In the genomic region with DNA sequence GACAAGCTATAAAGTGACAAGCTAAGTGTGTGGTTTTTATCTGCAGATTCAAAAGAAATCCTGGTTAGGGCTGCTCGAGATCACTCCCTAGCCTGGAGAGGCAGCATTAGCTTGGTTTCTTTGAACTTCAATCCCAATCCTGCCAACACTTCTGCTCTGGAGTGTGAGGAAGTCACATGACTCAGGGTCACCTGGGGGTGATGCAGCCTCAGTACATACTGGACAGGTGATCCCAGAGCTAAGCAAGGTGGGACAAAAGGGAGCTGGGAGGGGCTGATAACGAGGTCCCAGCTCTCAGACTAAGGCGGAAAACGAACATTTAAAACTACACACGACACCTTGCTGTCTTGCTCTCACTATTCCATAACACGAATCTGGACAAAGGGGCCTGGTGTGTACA, we compare ENCODE assay signal across 23 mouse cellular contexts. TPM values are rescaled to one million over a fixed set of nuclear protein-coding genes. Genes with fewer than 3 reads are reported as not detected.
DNase-seq lines count a peak whose midpoint lies in the region; ATAC-seq and TF ChIP-seq lines count a peak whose summit lies in the region.
"Had no signal": no experiment of that assay in that cellular context is flagged by ENCODE, and none has a peak within 500 bp of the region (broad histone marks: within the 10 kb centered on the region; RNA-seq: fewer than 3 reads in every experiment).

No protein-coding gene starts in this region.

- no peaks in the 10 kb centered on the region for H3K36me3 ChIP-seq in kidney, adult 2 months (ENCODE audit: control insufficient read depth, insufficient read depth, low read length)
- H3K36me3 ChIP-seq in small intestine, adult 2 months (ENCODE audit: control insufficient read depth, insufficient read depth, low read length), result 0 out of 2 replicates have a peak, but pooled peaks cover 1% of the 10 kb centered on the region
- H3K36me3 ChIP-seq: neural tube, embryonic 15.5 days had no signal

- 0 out of 2 replicates have a peak overlapping the region, but pooled peaks have one; percentile 17 for H3K27ac ChIP-seq in kidney, adult 2 months (ENCODE audit: insufficient read depth, low read depth, low read length)
- H3K27ac ChIP-seq in small intestine, adult 2 months (ENCODE audit: insufficient read depth, low read depth, low read length), result peak overlapping the region; percentile 70
- H3K27ac ChIP-seq: embryonic facial prominence, embryonic 13.5 days; hindbrain, embryonic 10.5 days; kidney, embryonic 15.5 days; limb, embryonic 10.5 days; midbrain, embryonic 10.5 days; neural tube, embryonic 15.5 days had no signal

- H3K4me3 ChIP-seq in kidney, adult 2 months (ENCODE audit: insufficient read depth, low read depth, low read length), result no peak overlapping the region
- H3K4me3 ChIP-seq in small intestine, adult 2 months (ENCODE audit: low read depth, low read length), result no peak overlapping the region
- H3K4me3 ChIP-seq: embryonic facial prominence, embryonic 13.5 days; erythroblast, embryonic 14.5 days; forebrain, embryonic 13.5 days; hindbrain, embryonic 10.5 days; kidney, embryonic 15.5 days; limb, embryonic 10.5 days; midbrain, embryonic 10.5 days; neural tube, embryonic 15.5 days had no signal

- peak; percentile 51 for DNase-seq in kidney, adult 2 months
- no peak for DNase-seq in kidney, adult 18-20 months
- DNase-seq in lung, postnatal 36 days, result peak; percentile 39
- DNase-seq in lung, postnatal 10 days, result no peak
- DNase-seq in adrenal gland, postnatal 4 days (ENCODE audit: low spot score in 2 of 2), result no peak
- DNase-seq: adrenal gland, adult 2 months; embryo, embryonic 11 days; gastrocnemius, postnatal 14 days; lung, embryonic 14.5 days; right cerebral cortex, postnatal 4 days; thymus, postnatal 14 days had no signal

- no peak for TF ChIP-seq POLR2A in kidney, adult 2 months (IDR thresholded peaks at IDR 0.05; ENCODE audit: low read depth, low read length)
- no peak for TF ChIP-seq POLR2A in small intestine, adult 2 months (IDR thresholded peaks at IDR 0.05; ENCODE audit: low read depth, low read length)

- 74% methylated on average over 6 of the region's 6 CpGs for WGBS in kidney, adult 2 months
- 32% methylated on average over 6 of the region's 6 CpGs for WGBS in small intestine, adult 2 months

- no peak for ATAC-seq in cerebellum, adult (ENCODE audit: insufficient number of reproducible peaks, low FRiP score, low TSS enrichment)
- ATAC-seq: forebrain, embryonic 13.5 days; hindbrain, embryonic 16.5 days had no signal

- no peak for TF ChIP-seq CTCF in kidney, adult 2 months (conservative IDR thresholded peaks at IDR 0.05; ENCODE audit: insufficient read depth, insufficient read length, low read depth, low read length)
- no peak for TF ChIP-seq CTCF in small intestine, adult 2 months (IDR thresholded peaks at IDR 0.05; ENCODE audit: extremely low read depth, insufficient read length, insufficient replicate concordance, low read depth, low read length)

- H3K4me1 ChIP-seq in kidney, adult 2 months (ENCODE audit: control insufficient read depth, insufficient read depth, low read length), result peaks cover 6% of the 10 kb centered on the region; the same call in 1 of the 2 replicates
- peaks cover 15% of the 10 kb centered on the region for H3K4me1 ChIP-seq in small intestine, adult 2 months (ENCODE audit: control insufficient read depth, insufficient read depth, insufficient read length, low read length)
- H3K4me1 ChIP-seq: embryonic facial prominence, embryonic 13.5 days; forebrain, embryonic 13.5 days; hindbrain, embryonic 10.5 days; limb, embryonic 10.5 days; midbrain, embryonic 10.5 days; neural tube, embryonic 15.5 days had no signal

- no peaks in the 10 kb centered on the region for H3K27me3 ChIP-seq in kidney, adult 2 months (replicated peaks; ENCODE audit: control insufficient read depth, insufficient read depth, low read length)
- H3K27me3 ChIP-seq in small intestine, adult 2 months (ENCODE audit: control insufficient read depth, insufficient read depth, low read length), result no peaks in the 10 kb centered on the region
- H3K27me3 ChIP-seq: CH12.LX; embryonic facial prominence, embryonic 13.5 days; forebrain, embryonic 13.5 days; kidney, embryonic 15.5 days; neural tube, embryonic 15.5 days had no signal

RNA-seq across cellular contexts. Expression of a gene that starts 24.8 kb away (rescaled TPM):
- polyA plus RNA-seq in kidney, adult 2 months (2012; rRNA removed), result 9.6 and 10.9 TPM in 2 replicates
- 8.6 and 12.0 TPM in 2 replicates for polyA plus RNA-seq in small intestine, adult 2 months (2012; rRNA removed)
- 10 to 100 TPM; 32.9 to 33.7 TPM for total RNA-seq in adrenal gland, postnatal 4 days (2021)

RNA-seq across cellular contexts. Expression of a gene that starts 50.0 kb away (rescaled TPM):
- 63.2 and 90.6 TPM in 2 replicates for polyA plus RNA-seq in kidney, adult 2 months (2012; rRNA removed)
- 70.0 and 133 TPM in 2 replicates for polyA plus RNA-seq in small intestine, adult 2 months (2012; rRNA removed)
- total RNA-seq in adrenal gland, postnatal 4 days (2021), result 10 to 100 TPM; 12.6 to 14.1 TPM

Comparison
In these comparisons a context has a peak if more than half of its experiments do, and no peak if none do; other contexts are left out.
1. DNase-seq: peak in kidney, adult 2 months (single experiment) and lung, postnatal 36 days (single experiment); none in kidney, adult 18-20 months (single experiment), lung, postnatal 10 days (single experiment) and adrenal gland, postnatal 4 days (0 of 2).